Mouse (Mus musculus): ENCODE data around the gene Mrpl53.

The Mrpl53 gene

DNA sequence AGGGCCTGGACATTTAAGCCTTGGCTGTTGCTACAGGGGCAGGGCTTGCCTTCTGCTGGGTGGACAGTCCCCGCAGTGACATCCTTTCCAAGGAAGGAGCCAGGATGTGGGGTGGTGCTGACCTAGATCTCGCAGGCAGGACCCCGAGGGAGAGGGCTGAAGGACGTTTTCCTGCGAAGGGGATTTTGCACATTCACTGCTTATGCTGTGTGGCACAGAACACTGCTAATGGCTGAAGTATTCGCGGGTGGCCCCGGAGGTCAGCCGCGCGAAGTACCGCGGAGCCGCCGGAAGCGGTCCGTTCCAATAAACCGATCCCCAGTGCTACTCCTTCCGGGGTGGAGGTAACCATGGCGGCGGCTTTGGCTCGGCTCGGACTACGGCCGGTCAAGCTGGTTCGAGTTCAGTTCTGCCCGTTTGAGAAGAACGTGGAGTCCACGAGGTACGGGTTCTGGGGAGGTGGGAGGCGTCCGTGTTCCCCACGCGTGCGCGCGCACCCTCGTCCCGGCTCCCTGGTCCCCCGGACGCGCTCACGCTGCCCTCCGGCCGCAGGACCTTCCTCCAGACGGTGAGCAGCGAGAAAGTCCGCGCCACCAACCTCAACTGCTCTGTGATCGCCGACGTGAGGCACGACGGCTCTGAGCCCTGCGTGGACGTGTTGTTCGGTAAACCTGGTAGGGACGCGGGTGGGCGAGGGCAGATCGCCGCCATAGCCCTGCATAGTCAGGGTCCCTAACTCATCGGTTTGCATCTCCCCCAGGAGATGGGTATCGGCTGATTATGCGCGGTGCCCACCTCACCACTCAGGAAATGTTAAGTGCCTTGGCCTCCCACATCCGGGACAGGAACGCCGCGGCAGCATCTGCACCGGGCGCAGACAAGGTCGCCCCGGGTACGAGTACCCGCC, at the start of gene Mrpl53:
Gene Mrpl53, plus strand, starts transcription at position 279 of the 907 bp plus-strand sequence.
- peak; percentile 85 for DNase-seq

DNA sequence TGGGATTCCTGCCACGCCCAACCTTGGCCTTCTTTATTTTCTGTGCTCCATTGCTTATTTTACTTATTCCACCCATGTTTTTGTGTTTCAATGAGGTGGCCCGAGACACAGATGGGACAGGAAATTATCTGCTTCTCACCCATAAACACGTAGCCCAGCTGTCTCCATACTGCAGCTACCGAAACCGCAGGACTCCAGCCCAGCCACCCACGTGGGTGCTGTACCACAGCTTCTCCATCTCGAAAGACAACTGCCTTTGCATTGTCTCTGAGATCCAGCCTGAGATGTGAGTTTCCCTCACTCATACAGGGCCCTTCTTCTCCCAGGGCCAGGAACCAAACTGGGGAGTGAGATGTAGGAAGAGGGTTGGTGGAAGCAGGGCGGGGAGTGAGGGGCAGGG, 42.8 kb upstream of the Mrpl53 start:
- no peak for DNase-seq

DNA sequence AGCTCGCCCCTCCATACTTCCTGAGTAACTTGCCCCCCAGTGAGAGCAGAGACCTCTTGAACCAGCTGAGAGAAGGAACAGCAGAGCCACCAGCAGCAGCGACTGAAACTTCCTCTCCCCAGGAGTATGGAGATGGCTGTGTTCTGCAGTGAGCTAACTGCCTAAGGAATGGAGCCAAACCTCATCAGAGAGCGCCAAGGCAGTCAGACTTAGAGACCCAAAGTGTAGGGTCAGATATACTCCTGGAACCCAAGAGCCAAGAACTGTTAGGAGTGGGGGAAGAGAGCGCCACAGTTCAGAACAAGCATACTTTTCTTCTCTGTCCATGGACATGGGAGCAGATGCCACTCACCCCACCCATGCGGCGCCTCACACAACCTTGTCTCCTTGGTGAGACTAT, 42.4 kb upstream of the Mrpl53 start:
- DNase-seq: no peak

DNA sequence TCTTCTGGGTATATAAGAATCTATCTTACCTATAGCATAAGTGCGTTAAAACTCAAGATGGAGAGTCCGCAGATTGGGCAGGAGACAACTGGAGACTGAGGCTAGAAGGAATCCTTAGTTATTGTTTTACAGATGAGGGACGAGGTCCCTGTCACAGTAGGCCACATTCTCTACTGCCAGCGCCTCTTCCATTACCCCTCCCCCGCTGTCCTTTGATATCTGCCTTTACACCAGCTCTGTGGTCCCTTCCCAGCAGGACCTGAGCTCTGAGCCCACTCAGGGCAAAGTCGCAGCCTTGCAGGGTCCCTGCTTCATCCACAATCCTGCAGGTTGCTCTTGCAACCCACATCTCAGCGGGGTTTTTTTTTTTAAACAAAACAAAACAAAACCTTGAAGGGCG, 40.6 kb upstream of the Mrpl53 start:
- no peak for DNase-seq

DNA sequence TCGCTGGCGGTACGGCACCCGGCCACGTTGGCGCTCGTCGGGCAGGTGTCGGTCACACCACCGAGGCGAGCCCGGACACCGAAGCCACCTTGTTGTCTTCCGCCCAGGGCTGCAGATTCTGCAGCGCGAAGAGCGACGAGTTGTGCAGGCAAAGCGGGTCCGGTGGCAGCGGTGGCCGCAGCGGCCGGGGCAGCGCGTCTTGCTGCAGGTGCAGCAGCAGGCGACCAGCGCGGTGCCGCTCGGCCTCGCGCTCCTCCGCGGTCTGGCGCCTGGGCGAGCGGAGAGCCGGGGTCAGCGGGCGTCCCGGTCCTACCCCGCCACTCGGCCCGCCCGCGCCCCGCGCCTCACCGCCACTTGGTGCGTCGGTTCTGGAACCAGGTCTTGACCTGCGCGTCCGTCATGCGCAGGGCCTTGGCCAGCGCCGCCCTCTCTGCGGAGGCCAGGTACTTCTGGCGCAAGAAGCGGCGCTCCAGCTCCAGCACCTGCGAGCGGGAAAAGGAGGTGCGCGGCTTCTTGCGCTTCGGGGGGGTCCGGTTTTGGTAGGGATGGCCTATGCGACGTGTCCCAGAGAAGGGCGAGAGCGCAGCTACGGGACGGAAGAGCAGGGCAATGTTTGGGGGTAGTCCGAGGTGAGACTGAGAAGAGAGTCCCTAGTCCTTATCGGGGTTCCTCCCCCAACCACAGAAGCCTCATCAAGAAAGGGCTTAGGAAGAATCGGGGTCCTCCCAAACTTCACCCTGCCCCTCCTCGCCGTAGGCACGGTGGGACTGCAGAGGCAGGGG, 39.9 kb upstream of the Mrpl53 start:
- no peak for DNase-seq

DNA sequence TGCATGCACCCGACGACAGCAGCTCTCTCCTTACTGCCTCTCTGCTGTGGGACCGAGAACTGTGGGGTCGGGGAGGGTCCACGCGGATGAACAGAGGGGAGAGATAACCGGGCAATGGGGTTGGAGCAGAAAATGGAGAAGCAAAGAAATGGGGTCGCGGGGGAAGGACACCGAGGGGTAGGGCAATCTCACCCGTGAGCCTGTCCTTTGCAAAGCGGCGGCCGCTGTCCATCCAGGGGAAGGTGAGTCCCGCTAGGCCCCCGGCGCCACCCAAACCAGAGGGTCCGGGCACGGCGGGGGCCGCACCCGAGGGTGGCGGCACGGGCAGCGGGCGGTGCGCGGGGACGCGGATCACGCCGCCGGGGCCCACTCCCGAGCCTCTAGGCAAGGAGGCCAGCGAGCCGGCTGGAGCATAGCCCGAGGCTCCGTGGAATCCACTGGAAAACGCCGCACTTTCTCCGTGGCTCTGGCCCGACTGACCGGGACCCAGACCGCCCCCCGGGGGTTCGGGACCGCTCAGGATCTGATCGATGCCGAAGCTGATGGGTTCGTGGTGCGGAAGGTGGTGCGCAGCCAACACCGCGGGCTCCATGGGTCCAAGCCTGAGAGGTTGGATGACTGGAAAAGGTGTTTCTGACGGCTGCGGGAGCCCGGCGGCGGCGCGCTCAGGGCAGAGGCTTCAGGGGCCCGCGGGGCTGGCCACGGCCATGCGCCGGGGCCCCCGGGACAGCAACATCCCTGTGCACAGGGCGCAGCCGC, 39.2 kb upstream of the Mrpl53 start:
- DNase-seq: peak; percentile 28

DNA sequence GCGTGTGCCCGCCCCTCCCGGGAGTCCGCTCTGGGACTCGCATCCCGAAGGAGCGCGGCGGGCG, 38.8 kb upstream of the Mrpl53 start, which contains the start of gene Tlx2:
Gene Tlx2, minus strand, starts transcription at position 47 of the 64 bp plus-strand sequence.
- DNase-seq: no peak

DNA sequence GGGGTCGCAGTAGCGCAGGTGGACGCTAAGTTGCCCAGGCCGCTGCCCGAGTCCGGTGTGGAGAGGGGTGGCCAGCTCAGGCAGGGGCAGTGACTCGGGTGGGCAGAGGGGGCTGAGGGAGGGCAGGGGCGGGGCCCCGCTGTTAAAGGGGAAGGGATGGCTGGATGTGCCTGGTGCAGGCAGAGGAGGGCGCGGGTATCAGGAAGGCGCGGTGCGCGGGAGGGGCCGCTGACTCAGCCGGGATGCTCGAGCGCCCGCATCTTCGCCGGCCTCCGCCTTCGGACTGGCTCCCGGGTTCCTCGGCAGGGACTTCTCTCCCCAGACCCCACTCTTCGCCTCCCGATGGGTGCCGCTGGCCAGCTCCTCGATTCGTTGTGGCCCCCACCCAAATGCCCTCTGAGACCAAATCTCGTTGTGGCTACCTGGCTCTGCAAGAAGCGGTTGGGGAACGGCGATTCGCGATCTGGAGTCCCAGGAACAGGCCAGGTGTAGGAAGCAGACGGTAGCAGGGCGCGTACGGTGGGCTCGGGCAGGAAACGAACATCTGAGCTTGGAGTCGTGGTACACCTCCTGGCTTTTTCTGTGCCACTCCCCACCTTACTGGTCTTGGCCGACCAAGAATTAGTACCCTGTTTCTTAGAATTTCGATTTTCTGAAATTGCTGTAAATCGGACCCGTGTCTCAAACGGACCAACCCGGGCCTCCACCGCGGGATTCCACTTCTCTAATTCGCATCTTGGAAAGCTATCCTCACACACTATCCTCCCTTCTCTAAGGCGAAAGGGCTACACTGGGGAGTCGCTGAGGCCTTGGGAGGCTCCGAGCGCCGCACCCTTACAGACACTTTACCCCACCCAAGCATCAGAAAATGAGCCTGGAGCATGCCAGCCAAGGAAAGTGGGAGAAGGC, 38.3 kb upstream of the Mrpl53 start:
- peak; percentile 50 for DNase-seq

DNA sequence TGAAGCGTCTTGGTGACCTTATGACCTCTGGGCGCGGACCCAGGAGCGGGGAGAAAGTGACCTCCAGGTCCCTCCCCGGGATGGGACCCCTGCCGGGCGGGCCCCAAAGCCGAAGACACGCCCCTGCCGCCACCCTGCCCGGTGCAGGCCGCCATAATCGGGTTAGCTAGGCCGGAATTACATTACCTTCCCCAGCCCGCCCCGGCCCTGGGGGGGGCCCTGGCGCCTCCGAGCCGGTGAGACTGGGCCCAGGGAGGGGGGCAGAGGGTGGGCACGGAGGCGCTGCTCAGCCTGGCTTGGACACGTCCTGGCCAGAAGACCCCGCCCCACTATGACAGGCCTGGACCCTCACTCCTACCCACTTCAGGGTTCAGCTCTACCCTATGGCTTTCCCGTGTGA, 37.6 kb upstream of the Mrpl53 start:
- peak; percentile 30 for DNase-seq

DNA sequence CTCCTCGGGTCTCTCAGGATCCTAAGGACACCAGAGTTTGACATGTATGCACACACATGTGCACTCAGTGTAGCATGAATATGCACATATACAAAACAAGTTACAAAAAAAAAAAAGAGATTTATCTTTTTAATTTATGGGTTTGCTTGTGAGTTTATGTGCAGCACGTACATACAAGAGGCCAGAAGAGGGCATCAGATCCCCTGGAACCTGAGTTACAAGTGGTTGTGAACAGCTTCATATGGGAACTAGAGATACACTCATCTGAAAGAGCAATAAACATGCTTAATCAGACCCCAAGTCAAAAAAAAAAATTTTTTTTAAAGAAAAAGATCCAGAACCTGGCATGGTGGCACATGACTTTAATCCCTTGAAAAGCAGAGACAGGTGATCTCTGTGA, 33.9 kb upstream of the Mrpl53 start:
- no peak for DNase-seq

DNA sequence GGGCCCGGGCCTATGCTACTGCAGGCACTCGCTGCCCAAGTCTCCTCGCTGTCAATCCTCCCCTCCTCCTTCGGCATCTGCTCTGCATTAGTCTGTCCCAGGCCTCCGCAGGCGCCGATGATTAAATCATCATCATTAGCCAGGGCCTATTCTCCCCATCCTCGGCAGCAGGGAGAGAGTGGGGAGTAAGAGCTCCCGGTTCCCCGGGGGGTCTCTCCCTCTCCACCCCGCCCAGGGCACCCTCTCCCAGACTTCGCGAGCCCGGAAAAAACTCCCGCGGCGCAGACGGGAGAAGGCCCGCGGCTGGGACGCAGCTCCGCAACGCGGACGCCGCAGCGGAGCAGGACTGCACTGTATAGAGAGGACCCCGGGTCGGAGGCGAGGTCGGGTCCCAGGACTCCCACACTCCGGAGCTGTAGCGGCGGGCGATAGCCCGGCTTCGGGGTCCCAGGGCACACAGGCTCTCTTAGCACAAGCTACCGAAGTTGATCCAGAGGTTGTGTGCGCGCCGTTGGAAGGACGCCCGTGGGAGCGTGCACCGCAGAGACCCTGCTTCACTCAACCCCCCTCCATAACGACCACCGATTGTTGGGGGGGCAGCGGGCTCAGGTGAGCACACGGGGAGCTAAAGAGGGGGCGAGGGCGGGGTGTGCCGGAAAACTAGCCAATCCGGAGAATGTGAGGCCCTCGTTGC, 31.1 kb upstream of the Mrpl53 start, which contains the start of gene Pcgf1:
Gene Pcgf1, plus strand, starts transcription at position 240 of the 694 bp plus-strand sequence.
- DNase-seq: no peak

DNA sequence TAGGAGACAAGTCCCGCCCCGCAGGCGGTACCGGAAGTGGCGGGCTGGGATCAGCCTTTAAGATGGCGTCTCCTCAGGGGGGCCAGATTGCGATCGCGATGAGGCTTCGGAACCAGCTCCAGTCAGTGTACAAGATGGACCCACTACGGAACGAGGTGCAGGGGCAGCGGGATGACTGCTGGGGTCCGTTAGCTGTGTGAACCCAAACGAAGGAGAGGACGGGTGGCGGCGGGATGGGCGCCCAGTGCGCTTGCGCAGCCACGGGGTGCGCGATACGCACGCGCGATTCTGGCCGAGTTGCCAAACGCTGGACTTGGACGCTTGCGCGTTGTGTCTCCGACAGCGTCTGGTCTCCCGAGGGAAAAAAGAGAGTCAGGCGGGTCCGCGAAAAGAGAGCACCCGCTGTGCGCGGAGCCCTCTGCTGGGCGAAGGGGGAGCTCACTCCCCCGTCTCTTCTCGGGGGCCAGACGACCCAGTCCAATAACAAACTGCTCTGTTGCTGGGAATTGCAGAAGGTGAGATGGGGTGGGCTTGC, 30.4 kb upstream of the Mrpl53 start:
- peak; percentile 100 for DNase-seq

DNA sequence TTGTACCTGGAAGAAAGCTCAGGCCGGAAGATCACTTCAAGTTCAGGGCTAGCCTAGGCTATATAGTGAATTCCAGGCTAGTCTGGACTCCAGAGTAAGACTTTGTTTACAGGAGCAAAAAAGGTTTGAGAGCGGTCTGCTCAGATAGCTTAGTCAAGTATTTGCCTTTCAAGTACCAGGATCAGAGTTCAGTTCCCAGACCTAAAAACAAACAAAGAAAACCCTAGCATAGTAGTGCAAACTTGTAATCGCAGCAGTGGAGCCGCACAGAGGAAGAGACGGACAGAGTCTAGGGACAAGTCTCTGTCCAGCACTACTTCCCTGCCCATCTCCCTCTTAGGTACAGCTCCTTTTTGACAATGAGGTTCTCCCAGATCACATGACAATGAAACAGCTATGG, 28.6 kb upstream of the Mrpl53 start:
- no peak for DNase-seq

DNA sequence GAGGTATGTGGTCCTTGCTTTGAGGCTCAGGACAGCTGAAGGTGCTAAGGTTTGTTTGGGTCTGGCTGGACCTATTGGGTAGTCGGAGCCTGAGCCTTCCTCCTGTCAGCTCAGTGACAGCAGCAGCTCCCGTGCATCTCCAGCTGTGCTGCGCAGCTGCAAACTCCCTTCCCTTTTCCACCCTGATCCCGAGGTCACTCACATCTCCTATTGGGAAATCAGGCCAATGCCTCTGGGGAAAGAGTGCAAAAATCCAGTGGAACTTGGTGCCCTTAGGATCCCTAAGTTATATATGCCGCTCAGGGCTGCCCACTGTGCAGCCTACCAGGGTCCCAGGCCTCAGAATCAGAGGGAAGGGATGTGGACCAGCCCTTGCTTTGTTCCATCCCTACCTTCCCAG, 25.3 kb upstream of the Mrpl53 start:
- no peak for DNase-seq

DNA sequence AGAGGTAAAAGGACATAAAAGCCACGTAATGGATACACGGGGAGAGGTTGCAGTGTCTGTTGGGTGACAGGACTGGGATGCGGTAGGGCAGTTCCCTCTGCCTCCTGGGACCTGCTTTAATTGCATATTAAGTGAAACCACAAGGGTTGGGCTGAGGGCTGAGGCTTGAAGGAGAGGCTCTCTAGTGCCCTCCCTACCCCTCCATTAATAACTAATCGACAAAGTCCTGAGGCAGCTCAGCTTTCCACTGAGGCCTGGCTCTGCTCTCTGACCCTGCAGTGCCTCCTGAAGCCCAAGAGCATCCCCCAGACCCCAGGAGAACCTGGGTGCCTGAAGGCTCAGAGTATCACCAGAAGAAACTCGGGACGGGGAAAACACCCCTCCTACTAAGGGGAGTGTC, 24.4 kb upstream of the Mrpl53 start:
- no peak for DNase-seq

DNA sequence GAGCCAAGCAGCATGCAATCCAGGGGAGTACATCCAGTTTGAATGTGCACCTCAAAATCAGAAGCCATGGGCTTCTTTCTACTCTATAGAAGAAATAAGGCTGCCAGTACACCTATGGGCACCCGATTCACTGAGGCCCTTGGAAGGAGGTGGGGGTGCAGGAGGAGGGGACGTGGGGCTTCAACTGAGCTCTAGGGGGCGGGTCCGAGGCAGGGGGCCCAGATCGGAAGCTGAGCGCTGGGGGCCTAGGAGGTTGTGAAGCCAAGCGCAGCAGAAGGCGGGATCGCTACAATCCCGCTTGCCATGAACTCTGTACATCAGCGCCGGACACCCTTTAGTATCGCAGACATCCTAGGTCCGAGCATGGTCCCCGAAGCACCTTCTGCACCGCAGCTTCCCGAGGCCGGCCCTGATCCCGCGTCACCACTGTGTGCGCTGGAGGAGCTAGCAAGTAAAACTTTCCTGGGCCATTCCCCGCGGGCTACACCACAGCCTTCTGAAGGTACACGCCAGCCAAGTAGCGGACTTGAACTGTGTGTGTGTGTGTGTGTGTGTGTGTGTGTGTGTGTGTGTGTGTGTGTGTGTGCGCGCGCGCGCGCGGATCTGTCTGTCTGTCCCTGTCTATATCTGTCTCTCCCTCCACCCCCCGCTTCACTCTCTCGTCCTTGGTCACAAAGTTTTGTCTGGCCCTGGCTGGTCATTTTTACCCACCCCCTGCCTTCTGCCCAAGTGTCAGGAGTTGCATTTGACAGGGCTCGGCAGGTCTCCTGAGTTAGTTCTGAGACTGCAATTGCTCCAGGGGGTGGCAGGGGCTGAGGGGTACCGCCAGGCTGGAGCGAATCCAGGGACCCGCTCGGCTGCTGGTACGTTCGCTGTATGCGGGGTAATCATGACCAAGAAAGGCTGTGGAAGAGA, 22.5 kb upstream of the Mrpl53 start, which contains the start of gene Lbx2:
Gene Lbx2, plus strand, starts transcription at position 247 of the 915 bp plus-strand sequence.
- no peak for DNase-seq

DNA sequence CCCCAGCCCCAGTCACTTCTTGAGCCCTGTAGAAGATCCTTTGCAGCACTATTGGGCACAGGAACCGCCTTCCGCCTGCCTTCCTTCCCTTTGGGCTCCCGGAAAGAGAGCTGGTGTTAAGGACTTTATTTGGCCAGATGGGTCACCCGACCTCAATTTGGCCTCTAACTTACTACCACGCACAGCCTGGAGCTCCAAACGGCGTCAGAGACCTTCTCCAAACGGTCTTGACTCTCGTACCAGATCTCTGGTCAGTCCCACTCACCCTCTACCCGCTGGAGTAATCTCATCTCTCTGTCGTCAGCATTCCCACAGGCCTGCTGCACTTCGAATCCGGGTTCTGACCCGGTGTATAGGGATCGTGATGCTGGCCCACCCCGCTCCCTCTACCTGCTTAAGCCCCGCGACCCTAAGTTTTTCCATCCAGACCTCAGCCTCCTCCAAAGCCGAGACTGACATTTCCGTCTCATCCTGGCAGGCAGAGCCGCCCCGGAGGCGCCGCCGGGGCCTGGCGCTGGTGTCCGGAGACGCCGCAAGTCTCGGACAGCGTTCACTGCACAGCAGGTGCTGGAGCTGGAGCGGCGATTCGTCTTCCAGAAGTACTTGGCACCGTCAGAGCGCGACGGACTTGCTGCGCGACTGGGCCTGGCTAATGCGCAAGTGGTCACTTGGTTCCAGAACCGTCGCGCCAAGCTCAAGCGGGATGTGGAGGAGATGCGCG, 21.5 kb upstream of the Mrpl53 start:
- no peak for DNase-seq

DNA sequence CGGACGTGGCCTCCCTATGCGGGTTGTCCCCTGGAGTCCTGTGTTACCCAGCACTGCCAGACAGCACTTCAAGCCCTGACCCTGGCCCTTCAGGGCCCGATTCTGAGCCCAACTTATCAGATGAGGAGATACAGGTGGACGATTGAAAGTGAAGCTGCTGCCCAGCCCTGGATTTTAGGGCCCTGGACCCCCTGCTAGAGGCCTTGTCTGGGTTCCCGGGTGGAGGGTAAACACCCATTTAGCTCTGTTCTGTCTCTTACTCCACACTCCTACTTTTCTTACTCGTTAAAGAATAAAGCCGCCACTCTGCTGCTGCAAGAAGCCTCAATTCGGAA, 20.9 kb upstream of the Mrpl53 start:
- no peak for DNase-seq

DNA sequence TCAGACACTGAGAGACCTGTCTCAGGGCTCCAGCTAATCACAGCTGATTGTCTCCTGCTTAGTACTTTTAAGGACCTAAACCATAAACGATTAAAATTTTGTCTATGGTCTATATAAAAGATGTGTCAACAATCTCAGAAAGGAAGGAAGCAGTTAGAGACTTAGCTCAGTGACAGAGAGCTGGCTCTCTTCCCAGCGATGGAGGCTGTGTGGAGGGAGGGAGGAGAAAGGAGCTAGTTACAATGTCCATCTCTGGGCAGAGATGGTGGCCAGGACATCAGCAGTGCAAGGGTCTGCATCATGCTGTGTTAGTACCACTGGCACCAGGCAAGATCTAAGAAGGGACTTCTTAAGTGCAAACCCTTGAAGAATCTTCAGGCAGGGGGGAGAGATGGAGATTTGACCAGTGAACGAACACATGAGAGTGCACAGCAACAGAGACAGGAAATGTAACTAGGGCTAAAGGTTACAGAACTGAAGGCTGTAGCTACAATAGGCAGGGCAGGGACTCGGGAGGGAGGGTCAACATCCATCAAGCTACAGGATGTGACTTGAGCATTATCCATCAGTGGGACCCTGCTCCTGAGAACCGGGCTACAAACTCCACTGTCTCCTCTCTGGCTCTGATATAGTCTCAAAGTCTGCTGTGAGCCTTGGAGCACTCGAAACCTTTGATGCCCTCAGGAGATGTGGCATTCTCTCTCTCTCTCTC, 16.3 kb upstream of the Mrpl53 start:
- DNase-seq: no peak

Data from cerebellum, adult 8-10 months (tissue).